Mouse (Mus musculus): Measurements from ENCODE around the gene Oas1c.

DNA sequence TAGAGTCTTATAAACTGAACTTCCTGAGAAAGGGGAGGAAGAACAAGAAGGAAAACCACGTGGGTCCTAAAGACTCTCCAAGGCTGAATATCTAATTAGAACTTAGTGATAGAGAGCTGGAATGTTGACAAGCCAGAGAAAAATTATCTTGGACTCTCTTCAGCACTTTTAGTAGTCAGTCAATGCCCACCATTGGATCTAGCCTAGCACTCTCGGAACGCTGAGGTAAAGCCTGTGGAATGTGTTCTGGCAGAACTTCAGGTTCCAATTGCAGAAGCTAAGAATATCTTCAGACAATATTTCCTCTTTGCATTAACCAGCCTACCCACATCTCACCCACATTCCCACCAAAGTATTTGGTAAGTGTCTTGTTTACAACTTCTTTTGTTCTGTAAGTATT is 32.4 kb downstream of the Oas1c start:
- TF ChIP-seq CTCF (IDR thresholded peaks at IDR 0.05; ENCODE audit: low read depth) (no peak), EP300 (optimal IDR thresholded peaks at IDR 0.05) (no peak)
